Mouse (Mus musculus) right cerebral cortex, postnatal 25 days (tissue): ENCODE measurements around the gene Arhgap22.
A peak's percentile ranks its signal among the peaks of the same experiment; 100 is the strongest.

Experiments
- DNase-seq: peaks from one replicate; pipeline ENCODE4 v3.0.0; 2022

Arhgap22 gene

GRCm38 (mm10) chr14:33335733-33336132 lies 121.9 kb downstream of the Arhgap22 start:
- DNase-seq = no peak

GRCm38 (mm10) chr14:33338684-33339083 lies 124.9 kb downstream of the Arhgap22 start:
- no peak for DNase-seq

GRCm38 (mm10) chr14:33343131-33343725 lies 129.4 kb downstream of the Arhgap22 start:
- DNase-seq = no peak

GRCm38 (mm10) chr14:33346546-33346945 lies 132.7 kb downstream of the Arhgap22 start:
- DNase-seq = no peak

GRCm38 (mm10) chr14:33347738-33348137 lies 133.9 kb downstream of the Arhgap22 start:
- DNase-seq = no peak

- no peak for DNase-seq
Measured at GRCm38 (mm10) chr14:33348146-33348545, 134.3 kb downstream of the Arhgap22 start.

- no peak for DNase-seq
Measured at GRCm38 (mm10) chr14:33351019-33351418, 137.2 kb downstream of the Arhgap22 start.

- DNase-seq = no peak
Measured at GRCm38 (mm10) chr14:33351984-33352722, 138.3 kb downstream of the Arhgap22 start.

GRCm38 (mm10) chr14:33352890-33353289 lies 139.1 kb downstream of the Arhgap22 start:
- DNase-seq = no peak

GRCm38 (mm10) chr14:33355276-33355675 lies 141.4 kb downstream of the Arhgap22 start:
- DNase-seq = no peak

- no peak for DNase-seq
Measured at GRCm38 (mm10) chr14:33357600-33358368, 144.0 kb downstream of the Arhgap22 start.

- DNase-seq = no peak
Measured at GRCm38 (mm10) chr14:33358891-33359290, 145.1 kb downstream of the Arhgap22 start.

GRCm38 (mm10) chr14:33361546-33361945 lies 147.7 kb downstream of the Arhgap22 start:
- no peak for DNase-seq

GRCm38 (mm10) chr14:33362122-33362521 lies 148.3 kb downstream of the Arhgap22 start:
- no peak for DNase-seq

GRCm38 (mm10) chr14:33362807-33363206 lies 149.0 kb downstream of the Arhgap22 start:
- DNase-seq = no peak

GRCm38 (mm10) chr14:33363611-33364010 lies 149.8 kb downstream of the Arhgap22 start:
- no peak for DNase-seq

GRCm38 (mm10) chr14:33364061-33364460 lies 150.2 kb downstream of the Arhgap22 start:
- no peak for DNase-seq

GRCm38 (mm10) chr14:33366891-33367777 lies 153.3 kb downstream of the Arhgap22 start:
- no peak for DNase-seq

GRCm38 (mm10) chr14:33369375-33369774 lies 155.5 kb downstream of the Arhgap22 start:
- DNase-seq = no peak

- no peak for DNase-seq
Measured at GRCm38 (mm10) chr14:33370056-33370455, 156.2 kb downstream of the Arhgap22 start.

- DNase-seq = peak; percentile 74
Measured at GRCm38 (mm10) chr14:33371248-33371647, 157.4 kb downstream of the Arhgap22 start.

- DNase-seq = no peak
Measured at GRCm38 (mm10) chr14:33373271-33373670, 159.4 kb downstream of the Arhgap22 start.

GRCm38 (mm10) chr14:33374089-33374488 lies 160.3 kb downstream of the Arhgap22 start:
- DNase-seq = no peak
